Mouse (Mus musculus) hindbrain, postnatal 0 days (tissue): ENCODE measurements around the gene Slc16a12. TPM values are rescaled to one million over a fixed set of nuclear protein-coding genes. Genes with fewer than 3 reads are reported as not detected.

ENCODE experiments used
- ATAC-seq: fragments of 200-750 bp; cut with Nextera tagmentation; 2 replicates; pipeline ENCODE4 v1.8.0; 2017; ENCODE audit warnings: mild to moderate bottlenecking, moderate TSS enrichment, moderate library complexity
- DNase-seq: peaks from one replicate; pipeline ENCODE4 v3.0.0-alpha.2; 2015; ENCODE audit warnings: low spot score
- H3K27ac ChIP-seq: fragments of 300-500 bp; sonication (generic); 2 replicates; pipeline ENCODE4 v1.5.1; 2014; ENCODE audit warnings: mild to moderate bottlenecking
- H3K27me3 ChIP-seq: fragments of 300-500 bp; sonication (generic); 2 replicates; pipeline ENCODE4 v1.6.1; 2014; ENCODE audit warnings: low read length, mixed read lengths; ENCODE audit not compliant: insufficient read depth
- H3K36me3 ChIP-seq: fragments of 300-500 bp; sonication (generic); 2 replicates; pipeline ENCODE4 v1.6.1; 2014; ENCODE audit warnings: low read length, mixed read lengths; ENCODE audit not compliant: insufficient read depth
- H3K4me1 ChIP-seq: fragments of 300-500 bp; sonication (generic); 2 replicates; pipeline ENCODE4 v1.6.1; 2014; ENCODE audit warnings: antibody characterized with exemption, low read length, mixed read lengths; ENCODE audit not compliant: insufficient read depth
- H3K4me2 ChIP-seq: fragments of 300-500 bp; sonication (generic); 2 replicates; pipeline ENCODE4 v1.6.1; 2014; ENCODE audit warnings: low read depth, mild to moderate bottlenecking, low read length, moderate library complexity, mixed read lengths
- H3K4me3 ChIP-seq: fragments of 300-500 bp; sonication (generic); 2 replicates; pipeline ENCODE4 v1.5.1; 2014; ENCODE audit warnings: low read length
- H3K9ac ChIP-seq: fragments of 300-500 bp; sonication (generic); replicated peaks from 2 replicates; pipeline ENCODE4 v1.6.1; 2014; ENCODE audit warnings: mild to moderate bottlenecking, low read length, moderate library complexity, mixed read lengths
- H3K9me3 ChIP-seq: fragments of 300-500 bp; sonication (generic); 2 replicates; pipeline ENCODE4 v1.6.1; 2016; ENCODE audit warnings: low read length, mixed read lengths
- CTCF ChIP-seq: IDR thresholded peaks from 2 replicates; pipeline ENCODE4 v1.5.1; 2016; ENCODE audit warnings: antibody characterized with exemption, control low read depth, low read depth
- WGBS: fragments of 180-500 bp; shearing (Covaris S2); extraction: QIAGEN DNeasy Blood & Tissue Kit; methylation state at CpG from one replicate; pipeline ENCODE4 v1.1.7; 2014; 5-methylcytosine and 5-hydroxymethylcytosine counted together
- polyA plus RNA-seq: library from polyadenylated mRNA; unstranded; fragments of >200 nt; fragmentation: Nextera tagmentation; extraction: Ambion mirVana; gene quantifications from 2 replicates; pipeline ENCODE4 v1.2.1, GENCODE M21; 2015
- total RNA-seq: library from RNA; depleted of rRNA; stranded (reverse); fragments of >200 nt; gene quantifications from 2 replicates; pipeline ENCODE4 v1.2.3, GENCODE M21; 2014

Slc16a12 gene
- total and polyA plus RNA-seq, 2 experiments from 2014 or later = 2.1 to 3.6 TPM

- Histone ChIP-seq H3K9me3 (no peaks in the 10 kb centered on the region), H3K27ac (no peak overlapping the region), H3K9ac (no peak overlapping the region), H3K4me1 (no peaks in the 10 kb centered on the region), H3K4me2 (no peak overlapping the region), H3K4me3 (no peak overlapping the region), H3K36me3 (no peaks in the 10 kb centered on the region), H3K27me3 (no peaks in the 10 kb centered on the region)
- WGBS = 89% methylated on average over 3 of the region's 3 CpGs
- no peak for DNase-seq
- TF ChIP-seq CTCF = no peak
- ATAC-seq = no peak
Measured at GRCm38 (mm10) chr19:34729505-34729904, 17.6 kb downstream of the Slc16a12 start.

- Histone ChIP-seq H3K27ac (no peak overlapping the region), H3K27me3 (no peaks in the 10 kb centered on the region), H3K4me2 (no peak overlapping the region), H3K9ac (no peak overlapping the region), H3K9me3 (no peaks in the 10 kb centered on the region), H3K4me3 (no peak overlapping the region), H3K36me3 (no peaks in the 10 kb centered on the region), H3K4me1 (no peaks in the 10 kb centered on the region)
- TF ChIP-seq CTCF = no peak
- no peak for ATAC-seq
- DNase-seq = no peak
- 60% methylated on average over 1 of the region's 1 CpGs for whole genome bisulfite sequencing
Measured at GRCm38 (mm10) chr19:34726254-34726962, 20.7 kb downstream of the Slc16a12 start.

GRCm38 (mm10) chr19:34725418-34725817 is 21.7 kb downstream of the Slc16a12 start:
- no peak for DNase-seq
- no peak overlapping the region for H3K4me3 ChIP-seq
- H3K36me3 ChIP-seq = no peaks in the 10 kb centered on the region
- no peak for TF ChIP-seq CTCF
- no peak overlapping the region for H3K9ac ChIP-seq
- no peak overlapping the region for H3K4me2 ChIP-seq
- 86% methylated on average over 5 of the region's 5 CpGs for WGBS
- no peak for ATAC-seq
- H3K9me3 ChIP-seq = no peaks in the 10 kb centered on the region
- no peaks in the 10 kb centered on the region for H3K27me3 ChIP-seq
- no peaks in the 10 kb centered on the region for H3K4me1 ChIP-seq
- H3K27ac ChIP-seq = no peak overlapping the region

GRCm38 (mm10) chr19:34724598-34724997 is 22.5 kb downstream of the Slc16a12 start:
- Histone ChIP-seq H3K4me3 (no peak overlapping the region), H3K4me1 (no peaks in the 10 kb centered on the region), H3K9ac (no peak overlapping the region), H3K4me2 (no peak overlapping the region), H3K9me3 (no peaks in the 10 kb centered on the region), H3K27me3 (no peaks in the 10 kb centered on the region), H3K27ac (no peak overlapping the region), H3K36me3 (no peaks in the 10 kb centered on the region)
- no peak for TF ChIP-seq CTCF
- ATAC-seq = no peak
- no peak for DNase-seq
- 83% methylated on average over 4 of the region's 4 CpGs for WGBS

- no peak overlapping the region for H3K27ac ChIP-seq
- no peaks in the 10 kb centered on the region for H3K27me3 ChIP-seq
- H3K9me3 ChIP-seq = no peaks in the 10 kb centered on the region
- no peaks in the 10 kb centered on the region for H3K4me1 ChIP-seq
- no peak for ATAC-seq
- WGBS = 88% methylated on average over 3 of the region's 3 CpGs
- H3K9ac ChIP-seq = no peak overlapping the region
- no peak for DNase-seq
- no peaks in the 10 kb centered on the region for H3K36me3 ChIP-seq
- no peak for TF ChIP-seq CTCF
- H3K4me3 ChIP-seq = no peak overlapping the region
- H3K4me2 ChIP-seq = no peak overlapping the region
Measured at GRCm38 (mm10) chr19:34722541-34722940, 24.5 kb downstream of the Slc16a12 start.

- Histone ChIP-seq H3K4me3 (no peak overlapping the region), H3K9me3 (no peaks in the 10 kb centered on the region), H3K9ac (no peak overlapping the region), H3K36me3 (no peaks in the 10 kb centered on the region), H3K27me3 (no peaks in the 10 kb centered on the region), H3K4me2 (no peak overlapping the region), H3K4me1 (no peaks in the 10 kb centered on the region), H3K27ac (no peak overlapping the region)
- TF ChIP-seq CTCF = no peak
- DNase-seq (no peak), ATAC-seq (no peak)
Measured at GRCm38 (mm10) chr19:34720130-34720529, 27.0 kb downstream of the Slc16a12 start.

GRCm38 (mm10) chr19:34718963-34719362 is 28.1 kb downstream of the Slc16a12 start:
- no peaks in the 10 kb centered on the region for H3K36me3 ChIP-seq
- no peak overlapping the region for H3K4me2 ChIP-seq
- WGBS = 88% methylated on average over 5 of the region's 5 CpGs

More at GRCm38 (mm10) chr19:34718963-34719362, 28.1 kb downstream of the Slc16a12 start:
- H3K4me1 ChIP-seq = no peaks in the 10 kb centered on the region
- H3K9ac ChIP-seq = no peak overlapping the region
- ATAC-seq = no peak
- H3K4me3 ChIP-seq = no peak overlapping the region
- no peak for DNase-seq
- no peaks in the 10 kb centered on the region for H3K27me3 ChIP-seq
- no peak for TF ChIP-seq CTCF
- no peaks in the 10 kb centered on the region for H3K9me3 ChIP-seq
- H3K27ac ChIP-seq = no peak overlapping the region
